Mouse (Mus musculus) heart, embryonic 13.5 days (tissue): ENCODE measurements around the gene Dcdc2a. TPM values are rescaled to one million over a fixed set of nuclear protein-coding genes. Genes with fewer than 3 reads are reported as not detected.

Experiments used
- ATAC-seq: fragments of 200-750 bp; cut with Nextera tagmentation; 2 replicates; pipeline ENCODE4 v1.8.0; 2017; ENCODE audit warnings: moderate TSS enrichment; ENCODE audit not compliant: insufficient number of reproducible peaks, low FRiP score, low TSS enrichment; ENCODE audit errors: extremely low read depth
- H3K27ac ChIP-seq: fragments of 300-500 bp; sonication (generic); replicated peaks from 2 replicates; pipeline ENCODE4 v1.5.1; 2015; ENCODE audit warnings: moderate library complexity, mild to moderate bottlenecking, inconsistent platforms
- H3K27me3 ChIP-seq: fragments of 300-500 bp; sonication (generic); replicated peaks from 2 replicates; pipeline ENCODE4 v1.6.1; 2015; ENCODE audit warnings: mild to moderate bottlenecking, inconsistent platforms
- H3K36me3 ChIP-seq: fragments of 300-500 bp; sonication (generic); 2 replicates; pipeline ENCODE4 v1.6.1; 2015; ENCODE audit warnings: mild to moderate bottlenecking, inconsistent platforms
- H3K4me1 ChIP-seq: fragments of 300-500 bp; sonication (generic); 2 replicates; pipeline ENCODE4 v1.6.1; 2015; ENCODE audit warnings: inconsistent platforms
- H3K4me2 ChIP-seq: fragments of 300-500 bp; sonication (generic); 2 replicates; pipeline ENCODE4 v1.6.1; 2015; ENCODE audit warnings: inconsistent platforms, mild to moderate bottlenecking, moderate library complexity
- H3K4me3 ChIP-seq: fragments of 300-500 bp; sonication (generic); 2 replicates; pipeline ENCODE4 v1.5.1; 2015; ENCODE audit warnings: moderate library complexity, mild to moderate bottlenecking, inconsistent platforms
- H3K9ac ChIP-seq: fragments of 300-500 bp; sonication (generic); 2 replicates; pipeline ENCODE4 v1.6.1; 2015; ENCODE audit warnings: inconsistent platforms, mild to moderate bottlenecking, moderate library complexity
- H3K9me3 ChIP-seq: fragments of 300-500 bp; sonication (generic); 2 replicates; pipeline ENCODE4 v1.6.1; 2016; ENCODE audit warnings: inconsistent platforms
- WGBS: fragments of 180-500 bp; shearing (Covaris S2); methylation state at CpG from one replicate; pipeline ENCODE4 v1.1.7; 2015; ENCODE audit warnings: mixed read lengths; 5-methylcytosine and 5-hydroxymethylcytosine counted together
- polyA plus RNA-seq: library from polyadenylated mRNA; unstranded; fragments of >200 nt; fragmentation: Nextera tagmentation; extraction: Ambion mirVana; gene quantifications from 2 replicates; pipeline ENCODE4 v1.2.1, GENCODE M21; 2015

Dcdc2a gene
- polyA plus RNA-seq, 1 experiment from 2014 or later: 0.82 TPM

DNA sequence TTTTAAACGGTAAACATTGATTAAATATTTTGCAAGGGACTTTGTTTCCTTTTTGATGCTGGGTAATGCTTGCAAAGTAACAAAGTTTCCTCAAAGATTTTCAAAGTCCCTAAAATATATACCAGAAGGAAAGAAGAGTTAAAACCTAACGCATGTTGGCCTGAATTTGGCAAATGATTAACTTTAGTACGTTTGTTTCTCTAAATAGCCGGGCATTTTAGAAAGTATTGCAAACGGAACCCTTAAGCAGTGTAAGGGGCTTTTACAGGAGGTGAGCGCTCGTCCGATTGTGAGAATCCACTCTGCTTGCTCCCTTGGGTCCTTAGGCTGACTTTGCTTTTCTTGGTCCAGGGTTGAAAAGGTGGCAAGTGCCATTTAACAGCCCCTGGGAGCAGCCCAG is 41.5 kb downstream of the Dcdc2a start:
- Histone ChIP-seq H3K9me3 (no peaks in the 10 kb centered on the region), H3K27ac (no peak overlapping the region), H3K4me2 (no peak overlapping the region), H3K4me1 (no peaks in the 10 kb centered on the region), H3K36me3 (no peaks in the 10 kb centered on the region), H3K27me3 (no peaks in the 10 kb centered on the region), H3K4me3 (no peak overlapping the region), H3K9ac (no peak overlapping the region)
- ATAC-seq: no peak
- WGBS: 80% methylated on average over 8 of the region's 8 CpGs

GRCm38 (mm10) chr13:25098578-25098977 is 42.8 kb downstream of the Dcdc2a start:
- H3K36me3 ChIP-seq: no peaks in the 10 kb centered on the region
- no peak for ATAC-seq
- no peaks in the 10 kb centered on the region for H3K4me1 ChIP-seq
- H3K4me3 ChIP-seq: no peak overlapping the region
- no peak overlapping the region for H3K4me2 ChIP-seq
- H3K9me3 ChIP-seq: no peaks in the 10 kb centered on the region
- WGBS: 60% methylated on average over 5 of the region's 5 CpGs
- no peaks in the 10 kb centered on the region for H3K27me3 ChIP-seq
- H3K27ac ChIP-seq: no peak overlapping the region
- H3K9ac ChIP-seq: no peak overlapping the region

DNA sequence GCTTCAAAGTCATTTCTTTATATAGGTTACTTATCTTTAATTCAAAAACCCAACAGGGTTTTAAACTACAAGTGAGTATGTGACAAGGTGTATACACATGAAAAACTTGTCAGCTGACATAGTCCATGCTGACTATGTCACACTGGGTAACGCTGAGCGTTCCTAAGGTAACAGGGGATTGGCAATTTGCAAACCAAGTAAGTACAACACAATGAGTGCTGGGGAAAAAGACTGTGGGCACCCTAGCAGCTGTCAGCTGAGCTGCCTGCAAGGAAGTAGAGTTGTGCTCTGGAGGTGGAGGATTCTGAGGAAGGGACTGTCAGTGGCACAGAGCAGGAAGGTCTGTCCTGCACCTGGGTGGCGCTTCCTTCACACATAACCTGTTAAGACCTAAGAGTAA is 43.7 kb downstream of the Dcdc2a start:
- ATAC-seq: no peak
- Histone ChIP-seq H3K27ac (no peak overlapping the region), H3K4me3 (no peak overlapping the region), H3K36me3 (no peaks in the 10 kb centered on the region), H3K9ac (no peak overlapping the region), H3K4me1 (no peaks in the 10 kb centered on the region), H3K4me2 (no peak overlapping the region), H3K9me3 (no peaks in the 10 kb centered on the region), H3K27me3 (no peaks in the 10 kb centered on the region)
- 67% methylated on average over 3 of the region's 3 CpGs for WGBS

GRCm38 (mm10) chr13:25100581-25100980 is 44.8 kb downstream of the Dcdc2a start:
- Histone ChIP-seq H3K4me1 (0 out of 2 replicates have a peak, but pooled peaks cover 2% of the 10 kb centered on the region), H3K4me2 (no peak overlapping the region), H3K27ac (no peak overlapping the region), H3K4me3 (no peak overlapping the region), H3K9ac (no peak overlapping the region), H3K27me3 (no peaks in the 10 kb centered on the region), H3K9me3 (no peaks in the 10 kb centered on the region), H3K36me3 (no peaks in the 10 kb centered on the region)
- WGBS: 73% methylated on average over 6 of the region's 6 CpGs
- no peak for ATAC-seq

DNA sequence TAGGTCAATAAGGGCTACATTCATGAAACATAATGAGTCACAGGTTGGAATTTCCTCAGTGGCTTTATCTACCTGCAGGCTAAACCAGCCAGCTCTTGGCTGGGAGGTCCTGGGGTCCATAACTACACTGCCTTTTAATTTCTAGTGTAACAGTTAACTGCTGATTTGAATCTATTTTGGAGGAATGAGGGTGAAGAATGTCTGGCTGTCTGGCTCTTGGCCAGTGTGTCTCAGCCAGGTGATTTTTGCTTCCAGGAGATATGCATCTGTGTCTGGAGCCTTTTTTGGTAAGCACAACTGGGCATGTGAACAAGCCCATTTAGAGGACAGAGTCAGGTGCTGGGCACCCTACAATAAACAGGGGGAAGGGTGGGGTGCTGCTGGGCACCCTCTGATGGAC is 49.9 kb downstream of the Dcdc2a start:
- ATAC-seq: no peak
- H3K4me1 ChIP-seq: peaks cover 14% of the 10 kb centered on the region
- H3K4me3 ChIP-seq: no peak overlapping the region
- H3K27ac ChIP-seq: no peak overlapping the region
- H3K9me3 ChIP-seq: no peaks in the 10 kb centered on the region
- H3K9ac ChIP-seq: no peak overlapping the region
- H3K27me3 ChIP-seq: no peaks in the 10 kb centered on the region
- H3K36me3 ChIP-seq: no peaks in the 10 kb centered on the region
- H3K4me2 ChIP-seq: no peak overlapping the region

DNA sequence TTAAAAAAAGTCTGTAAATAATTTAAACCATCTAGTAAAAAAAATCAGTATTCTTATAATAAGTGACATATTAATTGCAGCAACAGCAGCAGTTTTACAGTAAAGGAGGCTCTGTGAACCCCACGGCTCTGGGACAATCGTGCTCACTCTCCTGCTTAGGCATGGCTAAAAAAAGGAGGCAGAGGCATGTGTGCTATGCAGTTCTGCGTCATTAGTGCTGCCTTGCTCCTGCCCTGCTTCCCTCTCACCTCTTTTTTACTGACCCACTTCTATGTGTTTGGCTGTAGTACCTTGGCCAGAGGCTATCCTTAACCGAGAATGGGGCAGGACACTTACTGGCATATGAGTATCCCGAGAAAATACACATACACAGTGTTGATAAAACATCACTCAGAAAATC is 50.9 kb downstream of the Dcdc2a start:
- 40% methylated on average over 5 of the region's 5 CpGs for WGBS
- Histone ChIP-seq H3K4me1 (peaks cover 14% of the 10 kb centered on the region), H3K36me3 (no peaks in the 10 kb centered on the region), H3K9ac (no peak overlapping the region), H3K9me3 (no peaks in the 10 kb centered on the region), H3K27ac (0 out of 2 replicates have a peak overlapping the region, but pooled peaks have one; percentile 12), H3K4me2 (no peak overlapping the region), H3K27me3 (no peaks in the 10 kb centered on the region), H3K4me3 (no peak overlapping the region)
- ATAC-seq: no peak

- Histone ChIP-seq H3K4me3 (no peak overlapping the region), H3K9ac (no peak overlapping the region), H3K27me3 (no peaks in the 10 kb centered on the region), H3K27ac (no peak overlapping the region), H3K4me1 (peaks cover 14% of the 10 kb centered on the region), H3K36me3 (no peaks in the 10 kb centered on the region), H3K4me2 (no peak overlapping the region), H3K9me3 (no peaks in the 10 kb centered on the region)
- ATAC-seq: no peak
- 57% methylated on average over 3 of the region's 3 CpGs for WGBS
These were observed 52.5 kb downstream of the Dcdc2a start for GRCm38 (mm10) chr13:25108353-25108752.

DNA sequence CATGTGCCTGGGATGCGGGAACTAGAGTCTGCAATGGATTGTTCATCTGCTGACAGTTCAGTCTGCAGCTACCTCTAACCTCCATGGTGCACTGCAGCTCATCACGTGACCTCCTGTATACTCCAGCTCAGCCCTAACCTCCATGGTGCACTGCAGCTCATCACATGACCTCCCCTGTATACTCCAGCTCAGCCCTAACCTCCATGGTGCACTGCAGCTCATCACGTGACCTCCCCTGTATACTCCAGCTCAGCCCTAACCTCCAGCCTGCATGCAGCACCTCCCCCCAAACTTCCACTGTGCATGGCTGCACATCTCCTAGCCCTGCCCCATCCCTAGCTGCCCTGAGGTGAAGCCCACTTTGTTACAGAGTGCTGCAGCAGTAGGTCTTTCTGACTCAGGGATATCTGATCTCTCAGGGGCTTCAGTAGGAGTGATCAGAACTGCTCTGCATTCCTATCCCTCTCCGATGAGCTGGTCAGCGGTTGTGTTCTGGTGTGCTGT is 54.8 kb downstream of the Dcdc2a start:
- Histone ChIP-seq H3K36me3 (no peaks in the 10 kb centered on the region), H3K4me1 (peaks cover 15% of the 10 kb centered on the region), H3K4me2 (no peak overlapping the region), H3K27me3 (no peaks in the 10 kb centered on the region), H3K4me3 (no peak overlapping the region), H3K9me3 (no peaks in the 10 kb centered on the region), H3K9ac (no peak overlapping the region), H3K27ac (no peak overlapping the region)
- no peak for ATAC-seq
- WGBS: 66% methylated on average over 5 of the region's 5 CpGs

GRCm38 (mm10) chr13:25115429-25115881 is 59.7 kb downstream of the Dcdc2a start:
- 27% methylated on average over 12 of the region's 12 CpGs for WGBS
- peak overlapping the region; percentile 81 for H3K9ac ChIP-seq
- no peak overlapping the region for H3K27ac ChIP-seq
- no peaks in the 10 kb centered on the region for H3K36me3 ChIP-seq
- 0 out of 2 replicates have a peak, but pooled peaks cover 6% of the 10 kb centered on the region for H3K27me3 ChIP-seq
- no peaks in the 10 kb centered on the region for H3K9me3 ChIP-seq
- H3K4me1 ChIP-seq: peaks cover 4% of the 10 kb centered on the region; the same call in 1 of the 2 replicates
- peak; percentile 71; the same call in 1 of the 2 replicates for ATAC-seq
- H3K4me3 ChIP-seq: peak overlapping the region; percentile 54
- H3K4me2 ChIP-seq: peak overlapping the region; percentile 87

GRCm38 (mm10) chr13:25115971-25116370 is 60.2 kb downstream of the Dcdc2a start:
- H3K9me3 ChIP-seq: no peaks in the 10 kb centered on the region
- H3K9ac ChIP-seq: peak overlapping the region; percentile 81
- H3K4me1 ChIP-seq: peaks cover 4% of the 10 kb centered on the region; the same call in 1 of the 2 replicates
- 3% methylated on average over 11 of the region's 11 CpGs for WGBS
- H3K27ac ChIP-seq: no peak overlapping the region
- H3K4me2 ChIP-seq: peak overlapping the region; percentile 87
- no peak for ATAC-seq
- 0 out of 2 replicates have a peak, but pooled peaks cover 6% of the 10 kb centered on the region for H3K27me3 ChIP-seq
- no peaks in the 10 kb centered on the region for H3K36me3 ChIP-seq
- H3K4me3 ChIP-seq: peak overlapping the region; percentile 54

- H3K4me3 ChIP-seq: no peak overlapping the region
- 61% methylated on average over 8 of the region's 8 CpGs for WGBS
- no peaks in the 10 kb centered on the region for H3K4me1 ChIP-seq
- H3K27ac ChIP-seq: no peak overlapping the region
- H3K27me3 ChIP-seq: no peaks in the 10 kb centered on the region
- ATAC-seq: no peak
- no peak overlapping the region for H3K4me2 ChIP-seq
- H3K9me3 ChIP-seq: no peaks in the 10 kb centered on the region
- H3K36me3 ChIP-seq: no peaks in the 10 kb centered on the region
- H3K9ac ChIP-seq: no peak overlapping the region
These were observed 67.0 kb downstream of the Dcdc2a start for GRCm38 (mm10) chr13:25122740-25123335.

DNA sequence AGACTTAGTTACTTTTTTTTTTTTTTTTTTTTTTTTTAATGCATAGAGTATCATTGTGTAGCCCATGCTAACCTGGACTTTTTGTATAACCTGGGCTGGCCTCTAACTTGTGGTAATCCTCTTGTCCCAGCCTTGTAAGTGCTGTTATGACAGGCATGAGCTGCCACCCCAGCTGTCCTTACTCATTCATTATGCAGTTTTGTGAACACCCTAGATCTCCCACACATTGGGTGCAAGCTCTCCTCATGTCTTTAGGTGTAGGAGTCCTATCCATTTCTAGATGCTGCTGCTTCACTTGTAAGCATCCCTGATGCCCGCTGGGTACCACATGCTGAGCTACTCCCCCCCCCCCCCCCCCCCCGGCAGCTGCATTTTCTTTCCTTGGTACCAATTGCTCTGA is 71.4 kb downstream of the Dcdc2a start:
- H3K9ac ChIP-seq: no peak overlapping the region
- no peak for ATAC-seq
- no peak overlapping the region for H3K4me3 ChIP-seq
- H3K4me1 ChIP-seq: no peaks in the 10 kb centered on the region
- H3K9me3 ChIP-seq: no peaks in the 10 kb centered on the region
- 75% methylated on average over 2 of the region's 2 CpGs for WGBS
- H3K27ac ChIP-seq: no peak overlapping the region
- H3K4me2 ChIP-seq: no peak overlapping the region
- H3K36me3 ChIP-seq: no peaks in the 10 kb centered on the region
- H3K27me3 ChIP-seq: no peaks in the 10 kb centered on the region
